Mouse (Mus musculus) layer of hippocampus, postnatal 14 days (tissue): Measurements from ENCODE around the gene Prep. TPM values are rescaled to one million over a fixed set of nuclear protein-coding genes. Genes with fewer than 3 reads are reported as not detected.
A peak's percentile ranks its signal among the peaks of the same experiment; 100 is the strongest.

Experiments used
- DNase-seq, 2 experiments: peaks; one replicate each; pipeline ENCODE4 v3.0.0; 2021 to 2022; ENCODE audit warnings: low spot score in 2 of 2, mixed read lengths in 1 of 2
- total RNA-seq, 2 experiments: library from RNA; stranded (reverse); gene quantifications; 2 replicates each; pipeline ENCODE4 v1.2.3; 2021

Prep gene
- total RNA-seq, 2 experiments from 2014 or later: 13.5 to 14.6 TPM

DNA sequence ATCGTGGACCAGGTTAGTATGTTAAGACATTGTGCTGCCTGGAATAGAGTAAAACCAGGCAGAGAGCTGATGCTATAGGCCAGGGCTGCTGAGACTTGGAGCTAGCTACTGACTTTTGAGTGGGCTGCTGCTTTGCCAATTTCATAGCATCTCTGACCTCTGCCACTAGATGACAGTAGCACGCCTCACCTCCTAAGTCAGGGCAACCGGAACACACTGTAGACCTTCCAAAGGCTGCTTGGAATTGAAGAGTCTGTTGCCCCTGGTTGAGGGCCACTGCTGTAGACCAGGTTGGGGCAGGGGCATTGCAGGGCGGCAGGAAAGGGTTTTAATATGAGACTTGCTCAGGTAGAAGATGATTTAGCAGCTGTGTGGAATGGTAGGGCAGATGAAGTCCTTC is 47.5 kb downstream of the Prep start:
- DNase-seq: no peak

DNA sequence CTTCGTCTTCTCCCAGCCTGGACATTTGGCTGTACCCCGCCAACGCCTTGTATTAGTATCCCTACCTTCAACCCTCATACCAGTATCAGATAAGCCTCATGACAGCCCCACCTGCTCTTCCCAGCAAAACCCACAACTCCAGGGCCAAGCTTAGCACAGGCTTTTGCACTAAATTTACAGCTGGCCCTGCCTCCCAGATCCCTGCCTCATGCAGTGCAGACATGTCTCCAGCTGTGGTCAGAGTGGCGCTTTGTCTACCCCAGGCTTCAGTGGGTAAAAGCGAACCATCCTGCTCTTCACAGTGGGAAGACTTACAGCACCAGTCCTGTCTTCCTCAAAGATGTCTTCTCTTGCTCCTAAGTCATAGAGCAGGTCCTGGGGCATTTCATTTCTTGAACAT is 49.8 kb downstream of the Prep start:
- no peak for DNase-seq

DNA sequence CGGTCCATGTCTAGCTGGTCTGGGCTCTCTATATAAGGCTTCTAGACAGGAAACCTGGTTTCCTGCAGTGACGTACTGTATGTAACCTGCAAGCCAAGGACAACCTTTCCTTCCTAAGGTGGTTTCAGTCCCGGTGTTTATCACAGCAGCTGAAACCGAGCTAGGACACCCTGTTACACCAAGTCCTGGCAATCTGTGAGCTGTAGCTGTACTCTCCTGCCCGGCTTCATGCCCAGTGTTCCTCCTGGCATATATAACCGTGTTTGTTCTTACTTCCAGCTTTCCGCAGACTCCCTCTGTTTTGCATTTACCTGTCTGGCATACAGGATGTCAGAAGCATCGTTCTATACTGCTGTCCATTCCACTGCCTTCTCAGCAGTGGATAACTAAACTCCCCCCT is 51.4 kb downstream of the Prep start:
- DNase-seq: no peak

GRCm38 (mm10) chr10:45121637-45122036 is 54.6 kb downstream of the Prep start:
- no peak for DNase-seq

- no peak for DNase-seq
Measured at GRCm38 (mm10) chr10:45122476-45122875, 55.5 kb downstream of the Prep start.

DNA sequence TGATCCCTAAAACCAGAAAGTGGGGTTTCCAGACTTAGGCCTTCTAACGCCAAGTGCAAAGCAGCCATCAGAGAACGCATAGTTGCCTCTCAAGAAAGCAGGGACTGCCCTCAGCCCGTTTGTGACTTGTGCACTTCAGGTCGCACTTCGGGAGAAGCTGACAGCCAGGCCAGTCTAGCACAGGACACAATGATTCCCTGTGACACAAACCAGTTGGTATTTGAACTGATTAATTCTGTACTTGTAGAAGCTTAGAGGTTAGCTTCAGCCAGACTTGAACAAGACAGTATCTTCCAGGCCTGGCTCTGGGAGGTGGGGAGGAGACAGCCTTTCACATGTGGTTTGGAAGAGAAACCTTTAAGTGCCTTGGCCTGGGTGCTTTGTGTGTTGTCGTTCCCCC is 56.0 kb downstream of the Prep start:
- DNase-seq: no peak

- DNase-seq: no peak
Measured at GRCm38 (mm10) chr10:45129105-45129504, 62.1 kb downstream of the Prep start.

DNA sequence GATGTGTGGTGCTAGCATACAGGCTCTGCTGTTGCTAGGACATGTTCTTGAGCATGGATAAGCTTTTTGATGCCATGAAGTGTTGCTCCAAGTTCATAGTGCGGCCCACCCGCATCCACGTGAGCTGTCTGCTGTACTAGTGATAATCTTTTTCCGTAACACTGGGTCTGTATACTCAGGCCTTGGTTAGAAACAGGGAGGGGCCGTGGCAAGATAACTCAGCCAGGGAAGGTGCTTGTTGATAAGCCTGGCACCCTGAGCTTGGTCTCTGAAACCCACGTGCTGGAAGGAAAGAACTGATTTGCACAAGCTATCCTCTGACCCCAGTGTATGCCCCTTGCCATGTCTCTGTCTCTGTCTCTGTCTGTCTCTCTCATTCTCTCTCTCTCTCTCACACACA is 63.0 kb downstream of the Prep start:
- no peak for DNase-seq

DNA sequence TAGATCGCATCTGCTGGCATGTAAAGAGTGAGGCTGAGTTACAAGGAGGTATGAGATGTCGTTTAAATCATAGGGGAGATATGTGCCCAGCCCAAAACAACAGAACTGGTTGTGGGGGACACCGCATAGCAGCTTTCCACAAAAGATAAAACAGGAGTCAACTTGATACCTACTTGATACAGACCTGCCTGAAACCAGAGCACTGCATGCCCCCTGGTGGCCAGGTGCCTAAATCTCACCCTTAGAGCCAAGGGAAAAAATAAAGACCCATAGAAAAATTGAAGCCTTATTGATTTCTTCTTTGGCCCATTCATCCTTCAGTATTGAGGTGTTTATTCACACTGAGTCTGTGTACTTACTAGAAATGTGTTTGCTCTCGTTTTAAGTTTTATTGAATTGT is 65.4 kb downstream of the Prep start:
- DNase-seq: no peak

- peak; percentile 43 to 65 for DNase-seq
Measured at GRCm38 (mm10) chr10:45136806-45137205, 69.8 kb downstream of the Prep start.

DNA sequence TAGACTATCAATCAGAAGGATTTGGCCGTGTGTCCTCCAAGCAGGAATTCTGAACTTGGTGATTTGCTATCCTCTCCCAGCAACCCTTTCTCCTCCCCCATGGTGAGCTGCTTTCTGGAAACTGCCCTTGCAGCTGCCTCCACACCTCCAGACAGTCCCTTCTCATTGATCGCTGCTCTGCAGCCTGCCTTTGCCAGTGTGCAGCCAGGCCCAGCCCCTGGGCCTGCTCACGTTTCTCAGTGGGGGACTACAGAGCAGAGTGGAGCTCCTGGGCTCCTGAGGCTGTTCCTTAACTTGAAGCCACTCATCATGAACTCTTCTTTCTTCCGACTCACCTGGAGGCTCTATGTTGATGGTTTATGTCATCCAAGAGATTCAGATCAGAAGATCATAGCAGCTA is 72.9 kb downstream of the Prep start:
- DNase-seq: no peak

DNA sequence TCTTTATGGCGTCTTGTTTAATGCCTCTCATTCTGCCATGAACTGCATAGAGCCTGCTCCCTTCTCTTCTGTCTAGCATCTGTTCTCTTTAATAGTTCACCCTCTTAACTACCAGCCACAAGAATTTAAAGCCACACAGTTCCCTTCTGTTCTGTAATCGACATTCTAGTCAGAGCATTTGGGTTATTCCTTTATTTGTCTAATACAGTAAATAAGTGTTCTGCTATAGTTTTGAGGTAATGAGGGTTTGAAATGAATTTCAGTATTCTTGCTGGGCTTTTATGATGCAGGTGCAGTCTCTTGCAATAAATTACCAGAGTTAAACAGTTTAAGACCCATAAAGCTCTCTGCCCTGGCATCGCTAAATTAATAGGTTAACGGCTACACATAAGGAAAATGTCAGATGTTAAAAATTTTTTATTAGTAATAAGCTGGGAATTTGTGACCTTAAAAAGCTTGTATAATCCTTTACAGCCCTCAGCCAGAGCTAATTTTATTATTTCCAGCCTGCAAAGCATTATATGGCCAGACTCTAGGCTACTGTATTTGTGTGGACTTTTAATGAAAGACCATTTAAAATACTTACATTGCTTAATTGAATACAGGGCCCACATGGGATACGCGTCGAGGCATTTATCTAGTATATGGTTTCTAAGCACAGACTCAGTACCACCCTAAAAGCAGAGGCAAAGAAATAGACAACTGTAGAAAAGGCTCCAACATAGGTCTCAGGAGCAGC is 73.6 kb downstream of the Prep start:
- DNase-seq: no peak

- DNase-seq: no peak
Measured at GRCm38 (mm10) chr10:45142359-45142758, 75.4 kb downstream of the Prep start.

GRCm38 (mm10) chr10:45144038-45144817 is 77.2 kb downstream of the Prep start:
- no peak for DNase-seq

GRCm38 (mm10) chr10:45146821-45147220 is 79.8 kb downstream of the Prep start:
- DNase-seq: no peak

DNA sequence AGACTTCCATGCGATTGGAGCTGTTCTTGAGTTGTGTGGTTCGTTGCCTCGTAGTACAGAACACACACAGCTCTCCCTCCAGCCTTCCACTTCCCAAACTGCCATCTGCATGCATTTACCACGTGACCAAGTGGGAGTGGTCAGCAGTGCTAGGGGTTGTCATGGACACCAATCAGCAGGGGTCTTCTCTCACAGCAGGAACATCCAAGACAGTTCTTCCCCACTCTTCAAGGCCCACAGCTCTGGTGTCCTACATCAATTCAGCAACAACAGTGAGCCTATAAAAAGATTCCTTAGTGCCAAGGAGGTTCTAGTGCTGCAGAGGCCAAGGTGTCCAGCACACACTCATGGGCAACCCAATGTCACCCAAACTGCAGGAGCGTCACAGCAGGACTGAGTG is 84.1 kb downstream of the Prep start:
- no peak for DNase-seq

DNA sequence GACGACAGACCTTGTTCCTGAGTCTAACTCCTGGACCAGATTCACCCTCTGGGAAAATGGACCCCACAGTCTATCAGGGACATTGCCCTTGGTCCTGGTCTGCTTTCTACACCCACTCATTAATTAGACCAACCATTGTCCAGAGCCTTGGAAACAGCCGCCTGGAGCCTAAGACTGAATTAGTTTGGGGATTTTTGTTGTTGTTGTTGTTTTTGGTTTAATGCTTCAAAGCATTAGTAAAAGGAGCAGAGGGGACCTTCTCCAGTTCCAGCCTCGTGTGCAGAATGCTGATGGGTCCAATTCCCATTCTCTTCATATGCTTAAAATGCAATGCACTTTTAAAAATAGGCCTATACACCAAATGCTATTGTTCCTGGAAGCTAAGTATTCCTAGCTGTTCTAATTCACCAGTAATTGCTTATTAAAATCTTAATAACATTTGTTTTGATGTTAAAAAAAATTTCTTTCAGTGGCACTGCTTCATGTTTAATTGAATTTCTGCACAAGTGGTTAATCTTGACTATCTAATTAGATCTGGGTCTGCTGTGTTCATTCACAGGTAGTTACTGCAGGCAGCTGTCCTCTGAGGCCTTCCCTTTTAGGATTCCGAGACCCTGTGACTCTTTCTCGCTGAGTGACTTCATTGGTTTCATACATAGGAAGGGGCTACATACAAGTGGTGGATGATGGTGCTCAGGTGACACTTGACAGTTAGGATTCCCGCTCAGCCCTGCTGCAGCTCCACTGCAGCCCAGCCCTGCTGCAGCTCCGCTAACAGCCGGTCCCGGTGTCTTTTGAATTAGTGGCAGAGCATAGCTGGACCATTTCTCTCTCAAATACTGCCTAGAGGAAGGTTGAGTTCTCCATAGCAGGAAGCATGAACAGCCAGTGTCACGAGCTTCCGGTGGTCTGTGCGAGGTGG is 85.0 kb downstream of the Prep start:
- peak in 1 of 2 experiments; percentile 54 for DNase-seq

DNA sequence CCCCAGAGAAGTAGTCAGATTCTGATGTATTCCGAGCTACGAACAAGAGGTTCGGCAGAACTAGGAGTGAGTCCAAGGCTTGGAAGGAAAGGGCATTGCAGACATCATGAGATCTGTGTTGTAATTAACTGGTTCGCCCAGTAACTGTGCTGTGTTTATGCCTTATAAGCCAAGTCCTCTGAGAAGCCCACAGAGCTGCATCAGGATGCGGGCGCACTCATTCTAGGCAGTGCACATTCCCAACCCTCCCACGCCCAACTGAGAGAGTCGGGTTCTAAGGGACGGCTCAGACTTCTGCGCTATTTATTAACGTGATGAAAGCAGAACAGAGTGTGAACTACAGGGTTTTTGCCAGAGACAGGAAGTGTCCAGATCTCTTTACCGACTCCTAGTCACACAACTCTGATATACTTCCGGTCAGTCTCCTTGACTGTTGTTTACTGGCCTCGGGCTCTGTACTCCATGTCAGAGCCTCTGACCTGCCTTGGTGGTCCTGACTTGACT is 87.6 kb downstream of the Prep start:
- no peak for DNase-seq

GRCm38 (mm10) chr10:45165851-45166250 is 98.8 kb downstream of the Prep start:
- DNase-seq: no peak

- no peak for DNase-seq
Measured at GRCm38 (mm10) chr10:45173927-45174326, 106.9 kb downstream of the Prep start.

GRCm38 (mm10) chr10:45174345-45174744 is 107.3 kb downstream of the Prep start:
- DNase-seq: no peak
